Mouse (Mus musculus): Measurements from ENCODE around the gene Col25a1. TPM values are rescaled to one million over a fixed set of nuclear protein-coding genes. Genes with fewer than 3 reads are reported as not detected.

The Col25a1 gene
- polyA plus RNA-seq (2014; fragmentation: Illumina TruSeq; extraction: RNeasy Lipid Tissue Mini Kit (QIAGEN cat#74804)) = 2.7 TPM

GRCm38 (mm10) chr3:130131201-130131600 lies at the start of gene Col25a1:
Gene Col25a1, plus strand, starts transcription at chr3:130131501.

DNA sequence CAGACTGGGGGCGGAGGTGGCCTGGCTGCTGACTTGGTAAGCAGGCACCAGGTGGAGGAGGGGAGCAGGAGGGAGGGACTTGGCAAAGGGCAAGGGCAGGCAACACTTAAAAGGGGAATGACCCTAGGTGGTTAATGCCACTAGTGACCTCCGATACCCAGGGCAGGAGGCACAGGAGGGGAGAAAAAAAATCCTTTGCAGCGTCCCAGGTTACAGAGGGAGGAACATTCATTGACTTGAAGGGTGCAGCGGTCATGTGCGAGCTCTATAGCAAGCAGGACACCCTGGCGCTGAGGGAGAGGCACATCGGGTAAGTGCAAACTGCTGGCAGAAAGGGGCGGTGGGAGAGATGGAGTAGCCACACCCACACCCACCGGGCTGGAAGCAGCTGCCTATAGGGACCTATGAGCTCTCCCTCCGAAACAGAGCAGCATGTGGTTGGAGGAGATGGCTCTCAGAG lies 486.2 kb downstream of the Col25a1 start, which contains the start of gene Etnppl:
TSS of gene Etnppl (plus strand) at position 10 of the 460 bp plus-strand sequence.

Other genes with a start within 250 kb of the Col25a1 start
- gene Casp6, start 230.1 kb upstream of the Col25a1 start, polyA plus RNA-seq (2014; fragmentation: Illumina TruSeq; extraction: RNeasy Lipid Tissue Mini Kit (QIAGEN cat#74804)) = 81.4 TPM
- 3.0 TPM for gene Mcub, start 161.3 kb upstream of the Col25a1 start, polyA plus RNA-seq (2014; fragmentation: Illumina TruSeq; extraction: RNeasy Lipid Tissue Mini Kit (QIAGEN cat#74804))
- 66.5 TPM for gene Sec24b, start 69.9 kb upstream of the Col25a1 start, polyA plus RNA-seq (2014; fragmentation: Illumina TruSeq; extraction: RNeasy Lipid Tissue Mini Kit (QIAGEN cat#74804))

Data from ovary, adult 10 weeks (tissue).